Mouse (Mus musculus): ENCODE results near the gene Ypel4.
"Not testable (repeated sequence)": the region's sequence is repeated elsewhere in the genome, so short reads cannot be mapped to it uniquely, and the experiment has no call there.

Ypel4 gene

GRCm38 (mm10) chr2:84727172-84727858 lies 6.5 kb upstream of the Ypel4 start, which contains the start of gene Clp1:
Gene Clp1 (minus strand): TSS chr2:84727350.
- DNase-seq (ENCODE audit: low read depth, low spot score): peak; percentile 100

GRCm38 (mm10) chr2:84728191-84728590 lies 5.7 kb upstream of the Ypel4 start:
- DNase-seq (ENCODE audit: low read depth, low spot score): not testable (repeated sequence)

- no peak for DNase-seq (ENCODE audit: low read depth, low spot score)
Observed at GRCm38 (mm10) chr2:84731206-84731605, 2.7 kb upstream of the Ypel4 start.

- DNase-seq (ENCODE audit: low read depth, low spot score): no peak
Observed at GRCm38 (mm10) chr2:84732394-84732793, 1.5 kb upstream of the Ypel4 start.

- no peak for DNase-seq (ENCODE audit: low read depth, low spot score)
Observed at GRCm38 (mm10) chr2:84734351-84734864, 550 bp downstream of the Ypel4 start.

GRCm38 (mm10) chr2:84734919-84735318 lies 1.1 kb downstream of the Ypel4 start:
- DNase-seq (ENCODE audit: low read depth, low spot score): no peak

- no peak for DNase-seq (ENCODE audit: low read depth, low spot score)
Observed at GRCm38 (mm10) chr2:84735346-84735920, 1.6 kb downstream of the Ypel4 start.

GRCm38 (mm10) chr2:84736312-84737161 lies 2.7 kb downstream of the Ypel4 start:
- no peak for DNase-seq (ENCODE audit: low read depth, low spot score)

GRCm38 (mm10) chr2:84737451-84737925 lies 3.6 kb downstream of the Ypel4 start:
- DNase-seq (ENCODE audit: low read depth, low spot score): peak; percentile 37

GRCm38 (mm10) chr2:84738271-84738911 lies 4.5 kb downstream of the Ypel4 start:
- peak; percentile 76 for DNase-seq (ENCODE audit: low read depth, low spot score)

GRCm38 (mm10) chr2:84740608-84741333 lies 6.9 kb downstream of the Ypel4 start:
- DNase-seq (ENCODE audit: low read depth, low spot score): peak; percentile 79

GRCm38 (mm10) chr2:84741841-84742450 lies 8.1 kb downstream of the Ypel4 start:
- DNase-seq (ENCODE audit: low read depth, low spot score): peak; percentile 75

GRCm38 (mm10) chr2:84742451-84743283 lies 8.8 kb downstream of the Ypel4 start:
- peak; percentile 98 for DNase-seq (ENCODE audit: low read depth, low spot score)

- DNase-seq (ENCODE audit: low read depth, low spot score): peak; percentile 98
Observed at GRCm38 (mm10) chr2:84743561-84743960, 9.7 kb downstream of the Ypel4 start, which contains the start of gene Gm19426. Gene Gm19426 (minus strand): TSS chr2:84743655.

GRCm38 (mm10) chr2:84744126-84744525 lies 10.3 kb downstream of the Ypel4 start:
- DNase-seq (ENCODE audit: low read depth, low spot score): peak; percentile 94

GRCm38 (mm10) chr2:84750115-84750514 lies 16.3 kb downstream of the Ypel4 start:
- DNase-seq (ENCODE audit: low read depth, low spot score): no peak

- no peak for DNase-seq (ENCODE audit: low read depth, low spot score)
Observed at GRCm38 (mm10) chr2:84756245-84756644, 22.4 kb downstream of the Ypel4 start.

- peak; percentile 71 for DNase-seq (ENCODE audit: low read depth, low spot score)
Observed at GRCm38 (mm10) chr2:84757026-84757682, 23.3 kb downstream of the Ypel4 start.

Measured in ZHBTc4 (cell line).